ENCODE assay signal across 8 mouse cellular contexts in the genomic region with DNA sequence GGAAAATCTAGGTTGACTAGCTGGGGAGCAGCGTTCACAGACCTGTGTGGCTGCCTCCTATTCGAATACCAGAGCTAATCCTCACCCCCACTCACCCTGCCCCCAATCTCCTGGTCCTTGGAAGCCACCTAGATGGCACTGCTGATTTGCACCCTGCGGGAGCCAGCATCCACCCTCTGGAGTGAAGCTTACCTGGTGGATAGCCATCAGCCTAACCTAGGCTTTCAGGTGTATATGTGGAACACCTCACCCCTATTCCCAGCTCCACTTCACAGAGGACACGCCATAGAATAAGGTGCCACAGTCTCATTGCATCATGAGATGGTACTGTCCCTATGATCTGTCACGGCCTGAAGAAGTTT. TPM values are rescaled to one million over a fixed set of nuclear protein-coding genes. Genes with fewer than 3 reads are reported as not detected.
DNase-seq lines count a peak whose midpoint lies in the region; ATAC-seq and TF ChIP-seq lines count a peak whose summit lies in the region.

No protein-coding gene starts in this region.

- intact Hi-C loops in heart, postnatal 36 days (cut with DNase I): loop anchor here (1.0 to 2.0 kb wide), 5 partner anchors 72 to 1349 kb away; no protein-coding TSS in a partner anchor
- intact Hi-C loops in left cerebral cortex, postnatal 4 days (cut with DNase I): loop anchor here (2.0 to 5.0 kb wide), 2 partner anchors 124 to 1356 kb away; no protein-coding TSS in a partner anchor

- TF ChIP-seq CTCF in hindbrain, postnatal 0 days (IDR thresholded peaks at IDR 0.05; ENCODE audit: low read depth): no peak

- no peak for ATAC-seq in heart, embryonic 16.5 days (replicated peaks; ENCODE audit: extremely low read depth, insufficient read depth, low FRiP score)
- peak; percentile 24; the same call in 1 of the 2 replicates for ATAC-seq in embryonic facial prominence, embryonic 12.5 days (ENCODE audit: insufficient number of reproducible peaks, insufficient read depth, low FRiP score, low TSS enrichment)
- peak; percentile 76 for ATAC-seq in hindbrain, postnatal 0 days
- peak; percentile 53 for ATAC-seq in midbrain, embryonic 14.5 days (ENCODE audit: low FRiP score, low TSS enrichment)
- ATAC-seq in inflammation-experienced regulatory T-cells, adult 6 months: no peak

- no peaks in the 10 kb centered on the region for H3K9me3 ChIP-seq in heart, embryonic 16.5 days (replicated peaks; ENCODE audit: control insufficient read depth, low read length)
- H3K9me3 ChIP-seq in embryonic facial prominence, embryonic 12.5 days: no peaks in the 10 kb centered on the region
- no peaks in the 10 kb centered on the region for H3K9me3 ChIP-seq in hindbrain, postnatal 0 days (ENCODE audit: low read length)
- no peaks in the 10 kb centered on the region for H3K9me3 ChIP-seq in midbrain, embryonic 14.5 days (ENCODE audit: control insufficient read depth, low read length)

- peaks cover 17% of the 10 kb centered on the region; the same call in 1 of the 2 replicates for H3K27me3 ChIP-seq in heart, embryonic 16.5 days (ENCODE audit: control insufficient read depth, insufficient read depth, low read length)
- peaks cover 3% of the 10 kb centered on the region; the same call in 1 of the 2 replicates for H3K27me3 ChIP-seq in embryonic facial prominence, embryonic 12.5 days
- no peaks in the 10 kb centered on the region for H3K27me3 ChIP-seq in hindbrain, postnatal 0 days (ENCODE audit: insufficient read depth, low read length)
- no peaks in the 10 kb centered on the region for H3K27me3 ChIP-seq in midbrain, embryonic 14.5 days (ENCODE audit: control insufficient read depth, insufficient read depth, low read length)

- no peak for DNase-seq in heart, postnatal 36 days
- DNase-seq in hindbrain, postnatal 0 days (ENCODE audit: low spot score): no peak
- no peak for DNase-seq in midbrain, embryonic 14.5 days
- DNase-seq in gastrocnemius, adult 18-20 months (ENCODE audit: low spot score): no peak
- no peak for DNase-seq in left cerebral cortex, postnatal 4 days

- H3K9ac ChIP-seq in heart, embryonic 16.5 days (ENCODE audit: low read length): peak overlapping the region; percentile 24; the same call in 1 of the 2 replicates
- no peak overlapping the region for H3K9ac ChIP-seq in embryonic facial prominence, embryonic 12.5 days
- H3K9ac ChIP-seq in hindbrain, postnatal 0 days (replicated peaks; ENCODE audit: low read length): no peak overlapping the region
- no peak overlapping the region; the same call in 1 of the 2 replicates for H3K9ac ChIP-seq in midbrain, embryonic 14.5 days (replicated peaks; ENCODE audit: low read length)

- no peaks in the 10 kb centered on the region for H3K36me3 ChIP-seq in heart, embryonic 16.5 days (ENCODE audit: control insufficient read depth, insufficient read depth)
- H3K36me3 ChIP-seq in embryonic facial prominence, embryonic 12.5 days: no peaks in the 10 kb centered on the region
- no peaks in the 10 kb centered on the region for H3K36me3 ChIP-seq in hindbrain, postnatal 0 days (ENCODE audit: insufficient read depth, low read length)
- H3K36me3 ChIP-seq in midbrain, embryonic 14.5 days (ENCODE audit: control insufficient read depth, insufficient read depth, low read length): no peaks in the 10 kb centered on the region

- peak overlapping the region; percentile 57 for H3K4me2 ChIP-seq in heart, embryonic 16.5 days (ENCODE audit: low read depth, low read length)
- H3K4me2 ChIP-seq in embryonic facial prominence, embryonic 12.5 days (replicated peaks): peak overlapping the region; percentile 46
- H3K4me2 ChIP-seq in hindbrain, postnatal 0 days (ENCODE audit: low read depth, low read length): peak overlapping the region; percentile 52
- H3K4me2 ChIP-seq in midbrain, embryonic 14.5 days (ENCODE audit: low read length): peak overlapping the region; percentile 58

- H3K4me3 ChIP-seq in heart, embryonic 16.5 days (ENCODE audit: low read length): peak overlapping the region; percentile 26; the same call in 1 of the 2 replicates
- no peak overlapping the region for H3K4me3 ChIP-seq in embryonic facial prominence, embryonic 12.5 days
- peak overlapping the region; percentile 21; the same call in 1 of the 2 replicates for H3K4me3 ChIP-seq in hindbrain, postnatal 0 days (ENCODE audit: low read length)
- H3K4me3 ChIP-seq in midbrain, embryonic 14.5 days (replicated peaks; ENCODE audit: low read depth, low read length): peak overlapping the region; percentile 24

- 23% methylated on average over 5 of the region's 5 CpGs for whole genome bisulfite sequencing in heart, embryonic 16.5 days
- WGBS in embryonic facial prominence, embryonic 12.5 days: 27% methylated on average over 5 of the region's 5 CpGs
- WGBS in hindbrain, postnatal 0 days: 31% methylated on average over 5 of the region's 5 CpGs
- WGBS in midbrain, embryonic 14.5 days: 23% methylated on average over 5 of the region's 5 CpGs

- H3K27ac ChIP-seq in heart, embryonic 16.5 days (ENCODE audit: low read length): no peak overlapping the region
- no peak overlapping the region for H3K27ac ChIP-seq in embryonic facial prominence, embryonic 12.5 days
- H3K27ac ChIP-seq in hindbrain, postnatal 0 days: no peak overlapping the region
- no peak overlapping the region for H3K27ac ChIP-seq in midbrain, embryonic 14.5 days (replicated peaks; ENCODE audit: low read depth, low read length)

- 0 out of 2 replicates have a peak, but pooled peaks cover 2% of the 10 kb centered on the region for H3K4me1 ChIP-seq in heart, embryonic 16.5 days (ENCODE audit: control insufficient read depth, insufficient read depth, low read length)
- H3K4me1 ChIP-seq in embryonic facial prominence, embryonic 12.5 days: no peaks in the 10 kb centered on the region
- no peaks in the 10 kb centered on the region for H3K4me1 ChIP-seq in hindbrain, postnatal 0 days (ENCODE audit: insufficient read depth, low read length)
- no peaks in the 10 kb centered on the region for H3K4me1 ChIP-seq in midbrain, embryonic 14.5 days (ENCODE audit: control insufficient read depth, insufficient read depth, low read length)

RNA-seq across cellular contexts. Expression of a gene that starts 41.2 kb away (rescaled TPM):
- 176 and 180 TPM in 2 replicates for polyA plus RNA-seq in heart, embryonic 16.5 days (2015; fragmentation: Nextera tagmentation; extraction: Ambion mirVana)
- 100 to 1,000 TPM; 140 to 143 TPM for total RNA-seq in heart, postnatal 36 days (2021)
- polyA plus RNA-seq in embryonic facial prominence, embryonic 12.5 days (2016; fragmentation: Nextera tagmentation; extraction: Ambion mirVana): 243 and 255 TPM in 2 replicates
- 105 and 124 TPM in 2 replicates for total RNA-seq in hindbrain, postnatal 0 days (2014; rRNA removed)
- polyA plus RNA-seq in hindbrain, postnatal 0 days (2015; fragmentation: Nextera tagmentation; extraction: Ambion mirVana): 241 and 247 TPM in 2 replicates
- 263 and 302 TPM in 2 replicates for polyA plus RNA-seq in midbrain, embryonic 14.5 days (2014; fragmentation: Nextera tagmentation; extraction: Ambion mirVana)
- total RNA-seq in gastrocnemius, adult 18-20 months (2021): 100 to 1,000 TPM; 121 to 128 TPM
- 100 to 1,000 TPM in 2 of 3 experiments, 10 to 100 TPM in 1; 98.5 to 137 (median 126) TPM for polyA plus RNA-seq in inflammation-experienced regulatory T-cells, adult 6 months (2017; shearing (Covaris generic))
- 100 to 1,000 TPM; 141 to 150 TPM for total RNA-seq in left cerebral cortex, postnatal 4 days (2021)

Comparison
In these comparisons a context has a peak if more than half of its experiments do, and no peak if none do; other contexts are left out.
1. ATAC-seq: peak in embryonic facial prominence, embryonic 12.5 days (single experiment), hindbrain, postnatal 0 days (single experiment) and midbrain, embryonic 14.5 days (single experiment); none in heart, embryonic 16.5 days (single experiment) and inflammation-experienced regulatory T-cells, adult 6 months (single experiment).
2. Peak in every context shown above with its lines, with median percentiles within 50 percentile points of each other: H3K4me2 ChIP-seq.